Mouse (Mus musculus): ENCODE measurements around the gene E130309D02Rik. TPM values are rescaled to one million over a fixed set of nuclear protein-coding genes. Genes with fewer than 3 reads are reported as not detected.

Gene E130309D02Rik
- polyA plus RNA-seq, 1 experiment: 17.0 TPM

GRCm38 (mm10) chr5:143252039-143252438 is 63.1 kb downstream of the E130309D02Rik start:
- Histone ChIP-seq H3K27me3 (ENCODE audit: control insufficient read depth, insufficient read depth, low read length) (no peaks in the 10 kb centered on the region), H3K4me1 (ENCODE audit: control insufficient read depth, insufficient read depth, low read length) (0 out of 2 replicates have a peak, but pooled peaks cover 8% of the 10 kb centered on the region), H3K27ac (ENCODE audit: insufficient read depth, low read length) (no peak overlapping the region), H3K4me3 (replicated peaks; ENCODE audit: insufficient read depth, low read depth, low read length) (no peak overlapping the region)
- TF ChIP-seq CTCF (IDR thresholded peaks at IDR 0.05; ENCODE audit: borderline replicate concordance, insufficient read depth, low read depth, low read length): no peak
- no peak for TF ChIP-seq POLR2A (IDR thresholded peaks at IDR 0.05; ENCODE audit: borderline replicate concordance, insufficient read depth, low read length)
- 72% methylated on average over 6 of the region's 6 CpGs for WGBS
- no peak for DNase-seq

Other genes starting within 250 kb of the E130309D02Rik start
- gene Rnf216, start 202.4 kb downstream of the E130309D02Rik start, polyA plus RNA-seq (2012; rRNA removed): 33.8 and 35.6 TPM in 2 replicates
- gene Olfr718-ps1, start 167.8 kb downstream of the E130309D02Rik start, polyA plus RNA-seq (2012; rRNA removed): not detected in 2 replicates
- 13.3 and 13.8 TPM in 2 replicates for gene Rbak, start 134.6 kb downstream of the E130309D02Rik start, polyA plus RNA-seq (2012; rRNA removed)
- gene Spdye4b, start 134.3 kb downstream of the E130309D02Rik start, polyA plus RNA-seq (2012; rRNA removed): not detected in 2 replicates
- gene Spdye4a, start 88.5 kb downstream of the E130309D02Rik start, polyA plus RNA-seq (2012; rRNA removed): not detected in 2 replicates
- 27.0 and 28.5 TPM in 2 replicates for gene Zfp12, start 80.2 kb downstream of the E130309D02Rik start, polyA plus RNA-seq (2012; rRNA removed)
- 14.1 and 14.7 TPM in 2 replicates for gene Zfp316, start 45.3 kb downstream of the E130309D02Rik start, polyA plus RNA-seq (2012; rRNA removed)
- 2.0 TPM in 2 replicates for gene Zfp853, start 21.7 kb downstream of the E130309D02Rik start, polyA plus RNA-seq (2012; rRNA removed)
- gene Zdhhc4, start 13.9 kb upstream of the E130309D02Rik start, polyA plus RNA-seq (2012; rRNA removed): 68.3 and 69.7 TPM in 2 replicates
- gene Grid2ip, start 42.0 kb upstream of the E130309D02Rik start, polyA plus RNA-seq (2012; rRNA removed): 38.5 and 52.1 TPM in 2 replicates
- gene Kdelr2, start 88.5 kb upstream of the E130309D02Rik start, polyA plus RNA-seq (2012; rRNA removed): 32.1 and 32.6 TPM in 2 replicates
- gene Daglb, start 149.2 kb upstream of the E130309D02Rik start, polyA plus RNA-seq (2012; rRNA removed): 27.8 and 30.4 TPM in 2 replicates
- 557 and 572 TPM in 2 replicates for gene Rac1, start 212.7 kb upstream of the E130309D02Rik start, polyA plus RNA-seq (2012; rRNA removed)

All from cerebellum, adult 2 months (tissue).